Mouse (Mus musculus) thymus, postnatal 25 days (tissue): ENCODE data around the gene Gm3476.
"Not testable (repeated sequence)": the region's sequence is repeated elsewhere in the genome, so short reads cannot be mapped to it uniquely, and the experiment has no call there.

Experiments
- DNase-seq: peaks from one replicate; pipeline ENCODE4 v3.0.0; 2022

Gene Gm3476

DNA sequence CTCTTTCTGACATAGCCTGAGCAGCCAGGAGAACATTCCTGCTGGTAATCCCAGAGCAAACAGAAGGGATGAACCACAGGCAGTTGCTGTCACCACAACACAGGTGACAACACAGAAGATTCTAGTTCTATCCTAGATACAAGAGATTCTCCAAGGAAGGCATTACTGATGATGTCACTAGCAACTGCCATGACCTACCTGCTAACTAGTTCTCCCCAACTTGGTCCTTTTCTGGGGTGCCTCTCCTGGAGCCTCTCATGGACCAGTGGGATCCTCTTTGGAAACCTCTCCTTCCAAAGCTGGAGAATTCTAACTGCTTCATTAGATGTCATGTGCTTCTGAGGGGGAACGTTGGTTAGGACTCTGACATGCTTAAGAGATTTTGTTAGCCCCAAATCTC is at the start of gene Gm3476:
Gm3476 (minus strand) TSS at position 101 of the 400 bp plus-strand sequence.
- DNase-seq = not testable (repeated sequence)

DNA sequence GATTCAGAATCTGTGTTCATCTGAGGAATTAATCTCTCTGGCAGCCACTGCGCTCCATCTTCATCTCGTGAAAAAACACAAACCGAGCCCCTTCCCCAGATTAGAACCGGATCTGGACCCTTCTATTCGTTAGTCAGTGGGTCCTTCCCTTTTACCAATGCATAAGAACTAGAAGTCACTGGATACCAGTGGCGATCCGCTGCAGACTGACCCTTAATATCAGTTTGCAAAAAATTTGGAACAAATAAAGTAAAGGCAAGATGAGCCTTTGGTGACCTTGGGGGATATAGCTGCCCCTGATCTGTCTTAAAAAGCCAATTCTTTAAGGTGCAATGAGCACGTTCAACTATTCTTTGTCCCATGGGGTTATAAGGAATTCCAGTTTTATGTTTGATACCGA is 37.9 kb upstream of the Gm3476 start:
- not testable (repeated sequence) for DNase-seq

DNA sequence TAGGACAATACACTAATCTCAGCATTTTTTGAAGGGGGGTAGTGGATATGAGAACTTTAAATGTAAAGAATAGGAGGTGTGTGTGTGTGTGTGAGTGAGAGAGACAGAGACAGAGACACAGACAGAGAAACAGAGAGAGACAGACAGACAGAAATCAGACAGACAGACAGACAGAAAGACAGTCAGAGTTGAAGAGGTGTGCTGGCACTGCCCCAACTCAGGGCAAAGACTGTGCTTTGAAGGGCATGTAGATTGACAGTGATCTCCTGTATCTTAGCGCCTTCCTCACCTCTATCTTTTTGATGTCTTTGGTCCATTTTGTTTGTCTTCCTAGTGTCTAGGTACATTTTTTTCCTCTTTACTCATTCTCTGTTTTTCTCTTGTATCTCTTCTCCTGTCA is 35.5 kb upstream of the Gm3476 start:
- DNase-seq = not testable (repeated sequence)

DNA sequence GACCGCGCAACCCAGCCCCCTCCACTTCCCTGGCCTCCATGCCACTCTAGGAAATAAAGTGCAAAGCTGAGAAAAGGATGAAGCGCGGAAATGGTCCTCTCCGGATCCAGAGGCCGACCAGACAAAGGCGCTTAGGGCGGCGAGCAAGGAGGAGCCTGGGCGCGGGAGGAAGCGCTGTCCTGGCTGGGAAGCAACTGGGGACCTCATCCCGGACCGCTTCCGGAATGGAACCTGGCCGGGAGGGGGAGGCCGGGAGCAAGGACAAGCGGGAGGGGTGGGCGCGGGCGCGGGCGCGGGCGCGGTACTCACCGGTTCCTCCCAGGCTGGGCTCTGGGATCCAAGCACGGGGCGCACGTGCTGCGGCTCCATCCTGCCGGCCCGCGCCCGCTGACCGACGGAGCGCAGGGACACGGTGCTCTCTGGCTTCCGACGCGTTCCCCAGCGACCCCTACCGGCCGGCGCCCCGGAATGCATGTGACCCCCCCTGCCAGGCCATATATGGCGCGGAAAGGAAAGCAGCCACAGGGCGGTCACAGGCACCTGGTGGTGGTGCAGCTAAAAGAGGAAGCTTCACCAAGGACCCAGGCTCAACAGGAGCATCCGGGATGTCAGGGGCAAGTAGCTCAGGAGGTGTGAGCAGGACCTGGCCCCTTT is 17.2 kb downstream of the Gm3476 start, which contains the start of gene Gm3468:
Gm3468 (minus strand) TSS at position 394 of the 654 bp plus-strand sequence.
- DNase-seq = peak; percentile 46

DNA sequence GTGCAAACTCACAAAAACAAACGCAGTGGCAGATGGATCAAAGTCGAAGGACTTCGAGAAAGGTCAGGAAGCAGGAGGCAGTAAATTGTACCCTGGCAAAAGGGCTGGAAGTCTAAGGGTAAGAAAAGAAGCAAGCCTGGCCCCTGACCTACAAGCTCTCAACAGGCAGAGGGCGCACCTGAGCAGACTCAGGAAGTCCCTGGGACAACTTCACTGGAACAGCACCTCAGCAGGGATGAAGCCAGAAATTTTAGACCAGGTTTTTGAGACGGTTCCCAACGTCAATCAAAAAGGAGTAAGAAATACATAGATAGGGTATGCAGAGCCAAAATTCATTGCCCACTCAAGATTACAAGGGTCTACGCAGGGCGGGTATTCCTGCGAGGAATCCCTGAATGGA is 18.1 kb downstream of the Gm3476 start:
- not testable (repeated sequence) for DNase-seq

DNA sequence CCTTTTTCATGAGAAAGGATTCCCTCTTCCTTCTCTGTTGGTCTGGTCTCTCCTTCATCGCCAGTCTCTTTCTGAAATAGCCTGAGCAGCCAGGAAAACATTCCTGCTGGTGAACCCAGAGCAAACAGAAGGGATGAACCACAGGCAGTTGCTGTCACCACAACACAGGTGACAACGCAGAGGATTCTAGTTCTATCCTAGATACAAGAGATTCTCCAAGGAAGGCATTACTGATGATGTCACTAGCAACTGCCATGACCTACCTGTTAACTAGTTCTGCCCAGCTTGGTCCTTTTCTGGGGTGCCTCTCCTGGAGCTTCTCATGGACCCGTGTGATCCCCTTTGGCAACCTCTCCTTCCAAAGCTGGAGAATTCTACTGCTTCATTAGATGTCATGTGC is 31.8 kb downstream of the Gm3476 start, which contains the start of gene Gm8206:
Gm8206 (minus strand) TSS at position 101 of the 400 bp plus-strand sequence.
- DNase-seq = not testable (repeated sequence)

DNA sequence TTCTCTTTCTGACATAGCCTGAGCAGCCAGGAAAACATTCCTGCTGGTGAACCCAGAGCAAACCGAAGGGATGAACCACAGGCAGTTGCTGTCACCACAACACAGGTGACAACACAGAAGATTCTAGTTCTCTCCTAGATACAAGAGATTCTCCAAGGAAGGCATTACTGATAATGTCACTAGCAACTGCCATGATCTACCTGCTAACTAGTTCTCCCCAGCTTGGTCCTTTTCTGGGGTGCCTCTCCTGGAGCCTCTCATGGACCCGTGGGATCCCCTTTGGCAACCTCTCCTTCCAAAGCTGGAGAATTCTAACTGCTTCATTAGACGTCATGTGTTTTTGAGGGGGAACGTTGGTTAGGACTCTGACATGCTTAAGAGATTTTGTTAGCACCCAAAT is 67.4 kb downstream of the Gm3476 start, which contains the start of gene Gm6337:
Gm6337 (minus strand) TSS at position 101 of the 400 bp plus-strand sequence.
- not testable (repeated sequence) for DNase-seq
